Mouse (Mus musculus) forebrain, embryonic 12.5 days (tissue): Measurements from ENCODE around the gene Maff. TPM values are rescaled to one million over a fixed set of nuclear protein-coding genes. Genes with fewer than 3 reads are reported as not detected.

Experiments
- ATAC-seq: fragments of 200-750 bp; cut with Nextera tagmentation; 2 replicates; pipeline ENCODE4 v1.8.0; 2017; ENCODE audit warnings: moderate TSS enrichment; ENCODE audit not compliant: low FRiP score
- H3K27ac ChIP-seq: fragments of 300-500 bp; sonication (generic); 2 replicates; pipeline ENCODE4 v1.5.1; 2016; ENCODE audit warnings: mild to moderate bottlenecking
- H3K27me3 ChIP-seq: fragments of 300-500 bp; sonication (generic); 2 replicates; pipeline ENCODE4 v1.6.1; 2016; ENCODE audit warnings: mild to moderate bottlenecking
- H3K36me3 ChIP-seq: fragments of 300-500 bp; sonication (generic); replicated peaks from 2 replicates; pipeline ENCODE4 v1.6.1; 2016; ENCODE audit warnings: mild to moderate bottlenecking
- H3K4me1 ChIP-seq: fragments of 300-500 bp; sonication (generic); 2 replicates; pipeline ENCODE4 v1.6.1; 2016
- H3K4me2 ChIP-seq: fragments of 300-500 bp; sonication (generic); 2 replicates; pipeline ENCODE4 v1.6.1; 2016; ENCODE audit warnings: mild to moderate bottlenecking, moderate library complexity
- H3K4me3 ChIP-seq: fragments of 300-500 bp; sonication (generic); replicated peaks from 2 replicates; pipeline ENCODE4 v1.5.1; 2016; ENCODE audit warnings: mild to moderate bottlenecking
- H3K9ac ChIP-seq: fragments of 300-500 bp; sonication (generic); 2 replicates; pipeline ENCODE4 v1.6.1; 2016; ENCODE audit warnings: mild to moderate bottlenecking
- H3K9me3 ChIP-seq: fragments of 300-500 bp; sonication (generic); 2 replicates; pipeline ENCODE4 v1.6.1; 2016
- WGBS: fragments of 180-500 bp; shearing (Covaris S2); methylation state at CpG from one replicate; pipeline ENCODE4 v1.1.7; 2016; 5-methylcytosine and 5-hydroxymethylcytosine counted together
- polyA plus RNA-seq: library from polyadenylated mRNA; unstranded; fragments of >200 nt; fragmentation: Nextera tagmentation; extraction: Ambion mirVana; gene quantifications from 2 replicates; pipeline ENCODE4 v1.2.1, GENCODE M21; 2016

The Maff gene
- polyA plus RNA-seq, 1 experiment from 2014 or later = 2.0 TPM

DNA sequence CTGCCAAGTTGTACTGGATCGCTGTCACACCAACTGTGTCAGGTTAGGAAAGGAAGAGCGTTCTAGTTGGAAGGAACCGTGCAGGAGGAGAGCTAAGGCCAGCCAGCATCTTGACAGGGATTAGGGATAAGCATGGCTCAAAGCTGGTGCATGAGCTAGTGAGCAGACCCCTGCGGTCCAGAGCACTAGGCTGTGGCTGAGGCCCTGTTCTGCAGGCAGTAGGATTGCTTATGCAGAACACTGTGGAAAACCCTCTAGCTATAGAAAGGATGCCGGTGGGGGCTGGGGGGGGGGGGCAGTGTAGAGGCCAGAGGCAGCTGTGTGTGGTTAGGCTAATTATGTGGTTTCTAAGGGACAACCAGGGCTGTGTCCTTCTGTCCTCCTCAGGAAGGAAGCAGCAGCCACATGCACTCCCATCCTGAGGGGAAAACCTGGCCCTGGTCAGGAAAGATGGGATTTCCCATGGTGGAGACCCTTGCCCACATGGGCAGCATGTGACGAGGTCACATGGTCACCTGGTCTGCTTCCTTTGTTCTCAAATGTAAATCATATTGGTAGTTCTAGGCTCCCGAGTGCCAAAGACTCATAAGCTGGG, 11.3 kb upstream of the Maff start:
- H3K9me3 ChIP-seq = no peaks in the 10 kb centered on the region
- peaks cover 13% of the 10 kb centered on the region; the same call in 1 of the 2 replicates for H3K27me3 ChIP-seq
- H3K9ac ChIP-seq = 0 out of 2 replicates have a peak overlapping the region, but pooled peaks have one; percentile 1
- H3K4me1 ChIP-seq = peaks cover 9% of the 10 kb centered on the region
- no peak for ATAC-seq
- H3K4me3 ChIP-seq = no peak overlapping the region
- no peak overlapping the region for H3K4me2 ChIP-seq
- no peaks in the 10 kb centered on the region for H3K36me3 ChIP-seq
- WGBS = 51% methylated on average over 7 of the region's 7 CpGs
- 0 out of 2 replicates have a peak overlapping the region, but pooled peaks have one; percentile 9 for H3K27ac ChIP-seq

DNA sequence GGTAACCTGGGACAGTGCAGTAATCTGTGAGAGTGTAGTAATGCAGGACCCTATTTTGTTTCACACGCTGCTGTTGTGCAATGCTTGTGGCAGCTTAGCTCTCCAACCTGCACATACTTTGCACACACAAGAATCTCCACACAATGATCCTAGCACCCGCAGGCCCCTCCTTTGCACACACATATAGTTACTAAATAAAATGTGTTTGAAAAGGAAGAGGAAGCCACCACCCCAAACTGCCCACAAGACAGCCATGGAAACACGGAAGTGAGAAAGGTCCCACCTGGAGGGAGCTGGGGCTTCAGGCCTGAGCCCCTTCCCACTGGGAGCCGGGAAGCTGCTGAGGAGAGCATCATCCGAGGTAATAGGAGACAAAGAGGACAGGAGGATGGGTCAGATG, 7.4 kb upstream of the Maff start:
- Histone ChIP-seq H3K9me3 (0 out of 2 replicates have a peak, but pooled peaks cover 5% of the 10 kb centered on the region), H3K4me3 (no peak overlapping the region), H3K4me1 (peaks cover 9% of the 10 kb centered on the region), H3K27ac (no peak overlapping the region), H3K9ac (no peak overlapping the region), H3K36me3 (no peaks in the 10 kb centered on the region), H3K27me3 (peaks cover 10% of the 10 kb centered on the region; the same call in 1 of the 2 replicates), H3K4me2 (no peak overlapping the region)
- WGBS = 76% methylated on average over 5 of the region's 5 CpGs
- ATAC-seq = no peak

DNA sequence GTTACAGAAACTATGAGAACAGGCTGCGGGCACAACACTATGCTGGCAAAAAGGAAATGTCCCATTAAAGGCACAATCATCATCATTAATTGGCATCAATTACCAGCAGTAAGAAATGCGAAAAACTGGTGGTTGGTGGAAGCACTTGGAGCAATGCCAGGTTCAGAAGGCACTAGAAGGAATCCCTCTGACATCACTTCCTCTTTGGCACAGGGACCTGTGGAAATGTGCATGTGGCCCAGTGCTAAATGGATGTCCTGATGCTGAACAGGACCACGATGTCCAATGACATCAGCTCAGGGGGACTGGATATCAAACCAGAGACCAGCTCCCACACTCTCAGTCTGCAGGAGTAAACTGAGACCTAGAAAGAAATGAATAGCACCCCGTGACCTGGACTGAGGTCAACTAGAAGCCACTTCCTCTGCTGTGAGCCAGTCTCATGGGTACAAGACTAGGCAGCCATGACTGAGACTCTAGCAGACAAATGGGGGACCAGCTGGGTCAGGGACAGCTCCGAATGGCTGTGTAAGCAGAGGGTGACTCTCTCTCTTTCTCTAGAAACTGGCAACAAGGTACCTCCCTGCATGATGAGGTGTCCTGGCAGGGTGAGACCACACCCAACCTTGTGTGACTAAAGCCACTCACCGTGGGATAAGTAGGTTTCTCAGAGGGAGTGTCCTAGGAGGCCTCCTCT, 3.6 kb upstream of the Maff start:
- 0 out of 2 replicates have a peak, but pooled peaks cover 5% of the 10 kb centered on the region for H3K9me3 ChIP-seq
- H3K4me2 ChIP-seq = no peak overlapping the region
- no peak overlapping the region for H3K9ac ChIP-seq
- ATAC-seq = no peak
- WGBS = 82% methylated on average over 6 of the region's 6 CpGs
- no peak overlapping the region for H3K27ac ChIP-seq
- no peaks in the 10 kb centered on the region for H3K36me3 ChIP-seq
- H3K4me1 ChIP-seq = no peaks in the 10 kb centered on the region
- H3K27me3 ChIP-seq = peaks cover 22% of the 10 kb centered on the region
- no peak overlapping the region for H3K4me3 ChIP-seq

DNA sequence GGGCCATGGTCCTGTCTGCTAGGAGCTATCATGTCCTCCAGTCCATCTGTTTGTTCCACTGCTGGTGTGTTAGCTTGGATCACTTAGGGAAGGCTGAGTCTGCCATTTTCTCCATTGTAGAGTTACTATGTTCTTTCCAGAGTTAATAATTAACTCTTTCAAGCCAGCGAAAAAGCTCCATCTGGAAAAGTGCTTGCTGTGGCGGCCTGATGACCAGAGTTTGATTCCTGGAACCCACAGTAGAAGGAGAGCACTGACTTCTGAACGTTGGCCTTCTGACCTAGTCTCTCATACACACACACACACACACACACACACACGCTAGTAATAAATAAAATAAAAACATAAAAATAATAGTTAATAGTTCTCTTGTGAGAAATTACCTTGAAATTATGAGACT, 1.8 kb upstream of the Maff start:
- WGBS = 80% methylated on average over 4 of the region's 4 CpGs
- Histone ChIP-seq H3K9ac (no peak overlapping the region), H3K9me3 (0 out of 2 replicates have a peak, but pooled peaks cover 5% of the 10 kb centered on the region), H3K27ac (no peak overlapping the region), H3K4me2 (no peak overlapping the region), H3K4me3 (no peak overlapping the region), H3K27me3 (peaks cover 26% of the 10 kb centered on the region), H3K4me1 (peaks cover 10% of the 10 kb centered on the region), H3K36me3 (no peaks in the 10 kb centered on the region)
- ATAC-seq = no peak

DNA sequence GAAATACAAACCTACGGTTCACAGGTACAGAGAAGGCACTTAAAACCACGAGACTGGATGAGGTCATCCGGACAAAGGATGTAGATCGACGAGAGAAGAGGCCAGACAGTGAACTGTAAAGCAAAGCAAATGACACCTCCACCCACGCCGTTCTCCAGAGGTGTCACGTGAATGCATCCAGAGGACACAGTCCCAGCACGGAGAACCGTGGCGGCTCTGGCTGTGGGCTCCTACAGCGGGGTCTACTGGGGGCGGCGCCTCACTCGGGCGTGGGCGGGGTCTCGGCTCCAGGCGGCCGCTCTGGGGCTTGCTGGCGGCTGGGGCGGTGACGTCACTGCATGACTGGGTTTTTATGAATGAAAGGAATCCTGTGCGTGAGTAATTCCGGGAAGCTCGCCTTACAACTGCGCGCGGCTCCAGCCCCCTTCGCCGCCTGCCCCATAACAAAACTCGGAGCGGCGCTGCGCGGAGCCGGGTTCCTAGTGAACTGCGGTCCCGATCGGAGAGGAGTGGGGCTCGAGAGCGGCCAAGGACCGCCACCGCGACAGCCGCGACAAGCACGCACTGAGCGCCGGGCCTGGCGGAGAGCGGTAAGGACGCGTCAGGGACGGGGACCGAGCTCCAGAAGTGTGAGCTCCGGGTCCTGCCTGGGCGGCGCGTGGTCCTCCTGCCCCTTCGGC, 884 bp downstream of the Maff start:
- peaks cover 42% of the 10 kb centered on the region for H3K27me3 ChIP-seq
- H3K4me1 ChIP-seq = peaks cover 10% of the 10 kb centered on the region
- WGBS = under 1% methylated on average over 58 of the region's 61 CpGs
- peak; percentile 94 for ATAC-seq
- peak overlapping the region; percentile 67 for H3K9ac ChIP-seq
- H3K9me3 ChIP-seq = no peaks in the 10 kb centered on the region
- H3K27ac ChIP-seq = peak overlapping the region; percentile 88
- peak overlapping the region; percentile 97 for H3K4me2 ChIP-seq
- peak overlapping the region; percentile 78 for H3K4me3 ChIP-seq
- no peaks in the 10 kb centered on the region for H3K36me3 ChIP-seq

DNA sequence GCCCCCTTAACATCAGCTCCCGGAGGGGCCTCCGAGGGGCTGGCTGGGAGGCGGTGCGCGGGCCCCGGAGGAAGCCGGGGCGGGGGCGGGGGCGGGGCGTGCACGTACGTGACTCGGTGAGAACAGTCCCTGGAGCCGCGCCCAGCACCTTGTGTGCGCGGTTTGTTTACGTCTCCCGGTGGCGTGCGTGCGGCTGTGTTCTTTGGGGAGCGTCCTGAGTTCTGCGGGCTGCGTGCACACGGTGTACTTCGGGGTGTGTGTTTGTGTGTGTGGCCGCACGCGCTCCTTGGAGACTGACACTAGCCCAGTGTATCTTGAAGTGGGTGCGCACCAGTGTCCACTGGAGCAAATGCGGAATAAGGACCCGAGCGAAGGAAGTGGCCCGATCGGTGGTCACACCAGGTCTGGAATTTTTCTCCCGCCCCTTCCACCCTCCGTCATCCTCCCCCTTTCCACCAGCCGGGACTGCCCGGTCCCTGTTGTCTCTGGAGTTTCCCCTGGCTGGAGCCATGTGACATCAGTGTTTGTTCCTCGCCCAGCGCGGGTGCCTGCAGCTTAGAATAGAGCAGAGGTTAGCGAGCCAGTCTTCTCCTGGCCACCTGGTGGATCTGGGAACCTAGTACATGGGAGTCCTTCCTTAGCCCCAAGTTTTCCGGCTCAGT, 1.6 kb downstream of the Maff start:
- Histone ChIP-seq H3K27me3 (peaks cover 42% of the 10 kb centered on the region), H3K9ac (peak overlapping the region; percentile 67), H3K9me3 (no peaks in the 10 kb centered on the region)

DNA sequence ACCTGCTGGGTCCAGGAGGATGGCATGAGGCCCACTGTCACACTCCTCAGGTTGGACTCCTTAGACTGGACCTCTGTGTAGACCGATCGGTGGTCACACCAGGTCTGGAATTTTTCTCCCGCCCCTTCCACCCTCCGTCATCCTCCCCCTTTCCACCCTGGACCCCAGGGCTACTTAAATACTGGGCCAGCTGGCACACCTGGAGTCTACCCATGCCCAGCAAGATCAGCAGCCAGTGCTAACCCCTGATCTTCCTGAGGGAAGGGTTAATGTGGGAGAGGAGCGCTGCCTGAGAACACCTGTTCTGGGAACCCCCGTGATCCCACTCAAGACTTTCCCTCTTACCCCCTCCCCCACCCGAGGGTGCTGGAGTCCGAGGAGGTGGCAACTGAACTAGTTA, 2.2 kb downstream of the Maff start:
- H3K27me3 ChIP-seq = peaks cover 48% of the 10 kb centered on the region
- ATAC-seq = no peak
- H3K9ac ChIP-seq = 0 out of 2 replicates have a peak overlapping the region, but pooled peaks have one; percentile 67
- H3K4me1 ChIP-seq = peaks cover 10% of the 10 kb centered on the region
- H3K27ac ChIP-seq = no peak overlapping the region
- H3K4me3 ChIP-seq = peak overlapping the region; percentile 78; the same call in 1 of the 2 replicates
- no peaks in the 10 kb centered on the region for H3K9me3 ChIP-seq
- WGBS = 75% methylated on average over 8 of the region's 8 CpGs
- H3K4me2 ChIP-seq = peak overlapping the region; percentile 97
- H3K36me3 ChIP-seq = no peaks in the 10 kb centered on the region

More for the DNA sequence above, 1.6 kb downstream of the Maff start:
- Histone ChIP-seq H3K36me3 (no peaks in the 10 kb centered on the region), H3K4me1 (peaks cover 10% of the 10 kb centered on the region), H3K27ac (peak overlapping the region; percentile 88), H3K4me3 (peak overlapping the region; percentile 78), H3K4me2 (peak overlapping the region; percentile 97)
- 2% methylated on average over 42 of the region's 46 CpGs for WGBS
- ATAC-seq = peak; percentile 72; the same call in 1 of the 2 replicates

DNA sequence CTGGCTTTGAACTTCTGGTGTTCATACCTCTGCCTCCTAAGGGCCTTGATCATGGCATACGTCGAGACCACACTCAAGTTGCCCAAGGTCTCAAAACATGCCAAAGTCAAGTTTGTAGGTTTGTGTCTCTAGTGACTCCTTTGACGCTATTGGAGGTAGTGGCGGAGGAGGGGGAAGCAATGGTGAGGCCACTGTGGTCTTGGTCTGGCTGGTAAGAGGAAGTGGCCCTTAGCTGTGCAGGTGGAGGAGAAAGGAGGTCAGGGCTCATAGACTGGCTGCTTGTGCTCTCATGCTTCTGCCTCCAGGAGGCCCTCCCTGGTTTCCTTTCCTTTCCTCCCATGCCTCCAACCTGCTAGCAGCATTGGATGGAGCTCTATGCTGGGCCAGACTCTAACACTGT, 4.4 kb downstream of the Maff start:
- ATAC-seq = no peak
- Histone ChIP-seq H3K27me3 (peaks cover 50% of the 10 kb centered on the region), H3K9me3 (no peaks in the 10 kb centered on the region), H3K27ac (no peak overlapping the region), H3K4me2 (no peak overlapping the region), H3K9ac (no peak overlapping the region), H3K4me1 (peaks cover 10% of the 10 kb centered on the region), H3K4me3 (no peak overlapping the region), H3K36me3 (no peaks in the 10 kb centered on the region)
- WGBS = 88% methylated on average over 4 of the region's 4 CpGs

DNA sequence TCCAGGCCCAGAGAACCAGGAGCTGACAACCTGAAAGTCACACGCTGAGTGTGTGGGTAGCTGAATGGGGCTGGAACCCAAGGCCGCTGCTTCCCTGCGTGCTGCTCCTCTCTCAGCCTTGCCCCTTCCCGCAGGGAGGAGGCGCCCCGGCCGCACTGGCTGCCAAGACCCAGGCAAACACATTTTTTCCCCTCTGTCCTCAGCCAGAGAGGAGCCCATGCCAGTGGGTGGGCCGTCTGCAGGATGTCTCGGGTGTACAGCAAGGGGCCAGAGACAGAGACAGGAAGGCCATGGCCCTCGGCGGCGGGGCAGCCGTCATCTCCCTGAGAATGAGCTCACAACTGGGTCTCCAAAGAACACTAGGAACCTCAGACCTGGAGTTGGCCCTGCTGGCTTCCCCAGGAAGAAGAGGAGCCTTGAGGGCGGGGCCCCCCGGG, 4.9 kb downstream of the Maff start:
- no peaks in the 10 kb centered on the region for H3K36me3 ChIP-seq
- no peak for ATAC-seq
- peaks cover 51% of the 10 kb centered on the region for H3K27me3 ChIP-seq
- no peak overlapping the region for H3K9ac ChIP-seq
- H3K4me2 ChIP-seq = no peak overlapping the region
- H3K4me1 ChIP-seq = peaks cover 10% of the 10 kb centered on the region
- H3K27ac ChIP-seq = no peak overlapping the region
- no peaks in the 10 kb centered on the region for H3K9me3 ChIP-seq
- 38% methylated on average over 15 of the region's 15 CpGs for WGBS
- no peak overlapping the region for H3K4me3 ChIP-seq

DNA sequence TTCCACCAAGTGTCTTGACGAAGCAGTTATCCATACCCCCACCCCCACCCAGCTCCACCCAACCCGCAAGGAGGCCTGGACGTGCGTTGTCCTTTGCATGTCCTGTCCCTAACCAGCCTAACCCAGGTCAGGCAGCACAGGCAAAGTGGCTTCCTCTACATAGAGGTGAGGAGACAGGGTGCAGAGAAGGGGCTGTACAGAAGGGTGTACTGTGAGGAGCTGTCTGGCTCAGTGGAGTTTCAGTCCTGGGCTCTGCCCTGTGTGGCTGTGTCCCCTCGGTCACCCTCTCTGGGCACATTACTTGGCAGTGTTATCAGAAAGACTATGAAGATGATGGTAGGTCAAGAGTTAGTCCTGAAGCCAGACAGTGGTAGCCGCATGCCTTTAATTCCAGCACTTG, 6.1 kb downstream of the Maff start:
- Histone ChIP-seq H3K27me3 (peaks cover 58% of the 10 kb centered on the region), H3K4me3 (no peak overlapping the region), H3K36me3 (no peaks in the 10 kb centered on the region), H3K4me2 (no peak overlapping the region), H3K4me1 (peaks cover 22% of the 10 kb centered on the region), H3K9me3 (no peaks in the 10 kb centered on the region), H3K9ac (no peak overlapping the region), H3K27ac (no peak overlapping the region)
- no peak for ATAC-seq
- WGBS = 88% methylated on average over 6 of the region's 6 CpGs

DNA sequence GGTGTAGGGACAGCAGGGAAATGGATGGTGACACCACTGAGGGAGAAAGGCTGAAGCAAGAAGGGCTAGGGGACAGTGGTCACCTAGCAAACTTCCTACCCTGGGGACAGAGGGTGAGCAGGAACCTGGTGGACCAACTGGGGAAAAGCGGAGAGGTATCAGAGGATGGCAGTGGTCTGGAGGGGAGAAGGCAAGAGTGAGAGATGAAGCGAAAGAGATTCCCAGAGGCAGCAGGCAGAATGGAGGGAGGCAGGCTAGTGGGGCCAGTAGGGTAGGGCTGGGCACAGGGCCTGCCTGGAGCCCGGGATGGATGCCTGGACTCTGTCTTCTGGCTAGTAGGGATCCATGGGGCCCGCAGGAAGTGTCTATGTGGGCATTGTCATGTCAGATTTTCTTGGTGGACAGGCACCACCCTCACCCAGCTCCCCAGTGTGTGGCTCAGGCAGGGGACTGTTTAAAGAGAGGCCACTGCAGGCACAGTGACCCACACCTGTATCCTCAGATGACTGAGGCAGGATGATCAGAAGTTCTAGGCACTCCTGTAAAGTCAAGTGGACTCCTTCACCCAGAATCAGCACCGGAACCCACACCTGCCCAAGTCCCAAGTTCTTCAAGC, 7.4 kb downstream of the Maff start:
- no peaks in the 10 kb centered on the region for H3K9me3 ChIP-seq
- no peak for ATAC-seq
- peaks cover 58% of the 10 kb centered on the region for H3K27me3 ChIP-seq
- H3K36me3 ChIP-seq = no peaks in the 10 kb centered on the region
- no peak overlapping the region for H3K27ac ChIP-seq
- H3K9ac ChIP-seq = no peak overlapping the region
- no peak overlapping the region for H3K4me3 ChIP-seq
- WGBS = 93% methylated on average over 5 of the region's 5 CpGs
- no peak overlapping the region for H3K4me2 ChIP-seq
- peaks cover 21% of the 10 kb centered on the region for H3K4me1 ChIP-seq

DNA sequence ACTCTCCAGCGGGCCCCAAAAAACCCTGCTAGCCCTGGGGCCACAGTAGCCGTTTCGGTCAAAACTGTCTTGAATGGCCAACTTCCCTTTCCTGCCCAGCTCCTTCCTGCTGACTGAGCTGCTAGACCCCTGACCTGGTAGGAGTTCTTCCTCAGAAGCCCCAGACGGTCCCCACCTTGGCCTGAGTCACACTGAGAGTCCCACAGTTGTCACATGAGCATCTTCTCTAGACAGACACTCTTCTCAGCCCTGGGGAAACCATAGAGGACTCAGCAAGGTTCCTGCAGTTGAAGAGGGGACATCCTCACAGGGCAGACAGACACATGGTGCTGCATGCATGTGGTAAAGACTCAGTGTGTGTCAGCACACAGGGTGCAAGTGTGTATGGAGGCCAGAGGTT, 8.2 kb downstream of the Maff start:
- no peak overlapping the region for H3K4me3 ChIP-seq
- no peaks in the 10 kb centered on the region for H3K36me3 ChIP-seq
- H3K27ac ChIP-seq = no peak overlapping the region
- peaks cover 50% of the 10 kb centered on the region for H3K27me3 ChIP-seq
- ATAC-seq = no peak
- WGBS = 83% methylated on average over 4 of the region's 4 CpGs
- H3K9ac ChIP-seq = no peak overlapping the region
- H3K4me2 ChIP-seq = no peak overlapping the region
- H3K9me3 ChIP-seq = no peaks in the 10 kb centered on the region
- H3K4me1 ChIP-seq = peaks cover 21% of the 10 kb centered on the region
